Mouse (Mus musculus) liver, embryonic 14.5 days (tissue): ENCODE results near the gene Egfr. TPM values are rescaled to one million over a fixed set of nuclear protein-coding genes. Genes with fewer than 3 reads are reported as not detected.

Source experiments
- ATAC-seq: fragments of 200-750 bp; cut with Nextera tagmentation; 2 replicates; pipeline ENCODE4 v1.8.0; 2017; ENCODE audit warnings: moderate number of reproducible peaks, mild to moderate bottlenecking, moderate library complexity; ENCODE audit not compliant: insufficient read depth
- DNase-seq, 3 experiments: peaks; one replicate each; pipeline ENCODE4 v3.0.0-alpha.2; 2012 to 2013; ENCODE audit warnings: low read depth in 3 of 3, low spot score in 3 of 3
- H3K27ac ChIP-seq: fragments of 300-500 bp; sonication (generic); 2 replicates; pipeline ENCODE4 v1.5.1; 2014; ENCODE audit warnings: moderate library complexity, mild to moderate bottlenecking, control low read depth, inconsistent platforms
- H3K27me3 ChIP-seq: fragments of 300-500 bp; sonication (generic); 2 replicates; pipeline ENCODE4 v1.6.1; 2014; ENCODE audit warnings: mild to moderate bottlenecking, low read length, moderate library complexity; ENCODE audit not compliant: control insufficient read depth, insufficient read depth
- H3K36me3 ChIP-seq: fragments of 300-500 bp; sonication (generic); replicated peaks from 2 replicates; pipeline ENCODE4 v1.6.1; 2014; ENCODE audit warnings: low read depth; ENCODE audit not compliant: control insufficient read depth, insufficient read depth
- H3K4me1 ChIP-seq, 2 experiments: fragments of 200-500 bp in 1 of 2; fragments of 300-500 bp in 1 of 2; sonication (generic) in 1 of 2; replicated peaks; 2 replicates each; pipeline ENCODE4 v1.6.1; 2012 to 2014; ENCODE audit warnings: antibody characterized with exemption in 1 of 2, inconsistent platforms in 1 of 2, low read length in 1 of 2; ENCODE audit not compliant: control insufficient read depth in 2 of 2, insufficient read depth in 2 of 2
- H3K4me2 ChIP-seq: fragments of 300-500 bp; sonication (generic); 2 replicates; pipeline ENCODE4 v1.6.1; 2014; ENCODE audit warnings: low read depth, mild to moderate bottlenecking, control low read depth, moderate library complexity
- H3K4me3 ChIP-seq, 2 experiments: fragments of 200-500 bp in 1 of 2; fragments of 300-500 bp in 1 of 2; sonication (generic) in 1 of 2; 2 replicates each; pipeline ENCODE4 v1.5.1; 2012 to 2014; ENCODE audit warnings: low read depth in 2 of 2, low read length in 2 of 2, mild to moderate bottlenecking in 2 of 2, control low read depth in 1 of 2, inconsistent platforms in 1 of 2, moderate library complexity in 1 of 2; ENCODE audit not compliant: insufficient read depth in 1 of 2
- H3K9ac ChIP-seq: fragments of 300-500 bp; sonication (generic); replicated peaks from 2 replicates; pipeline ENCODE4 v1.6.1; 2014; ENCODE audit warnings: mild to moderate bottlenecking, control low read depth, moderate library complexity
- H3K9me3 ChIP-seq: fragments of 300-500 bp; sonication (generic); 2 replicates; pipeline ENCODE4 v1.6.1; 2016; ENCODE audit warnings: low read length, mixed read lengths; ENCODE audit not compliant: control insufficient read depth
- CTCF ChIP-seq: IDR thresholded peaks from 2 replicates; pipeline ENCODE4 v1.5.1; 2016; ENCODE audit warnings: antibody characterized with exemption, low read depth, control low read depth
- EP300 ChIP-seq: IDR thresholded peaks from 2 replicates; pipeline ENCODE4 v1.6.1; 2016; ENCODE audit warnings: antibody characterized with exemption, low read depth
- WGBS: fragments of 180-500 bp; shearing (Covaris S2); extraction: QIAGEN DNeasy Blood & Tissue Kit; methylation state at CpG from one replicate; pipeline ENCODE4 v1.1.7; 2014; ENCODE audit not compliant: insufficient replicate concordance; 5-methylcytosine and 5-hydroxymethylcytosine counted together
- polyA plus RNA-seq, 2 experiments: library from polyadenylated mRNA; depleted of rRNA in 1 of 2; stranded (reverse) in 1 of 2; unstranded in 1 of 2; fragments of >200 nt; fragmentation: Nextera tagmentation in 1 of 2; extraction: Ambion mirVana in 1 of 2; gene quantifications; 2 replicates each; pipeline versions ENCODE4 v1.2.1 to v1.2.3; 2012 to 2014

Egfr gene
- polyA plus RNA-seq, 2 experiments = 0.46 to 0.53 TPM

DNA sequence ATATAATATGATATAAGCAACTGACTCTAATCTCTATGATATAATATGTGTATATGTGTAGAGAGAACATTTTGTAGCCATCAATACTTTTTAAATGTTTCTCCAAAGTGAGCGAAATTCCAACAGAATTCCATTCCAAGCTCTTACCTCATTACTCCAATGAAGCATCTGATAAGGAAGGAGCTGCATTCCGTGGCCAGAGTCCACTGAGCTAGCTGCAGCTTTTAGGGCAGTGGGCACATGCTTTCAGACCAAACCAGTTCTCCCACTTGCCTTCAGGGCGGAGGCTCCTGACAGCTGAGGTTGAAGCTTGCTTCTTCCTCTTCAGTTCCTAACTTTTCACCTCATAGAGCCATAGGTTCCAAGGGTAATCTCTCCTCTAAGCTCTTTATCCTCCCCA lies 12.8 kb upstream of the Egfr start:
- no peak for DNase-seq
- Histone ChIP-seq H3K27me3 (no peaks in the 10 kb centered on the region), H3K9ac (no peak overlapping the region), H3K27ac (no peak overlapping the region), H3K9me3 (no peaks in the 10 kb centered on the region), H3K4me1 (peaks cover 0 to 4% of the 10 kb centered on the region in 2 experiments; a peak in 1 of 4 replicates), H3K36me3 (no peaks in the 10 kb centered on the region), H3K4me3 (no peak overlapping the region), H3K4me2 (no peak overlapping the region)
- ATAC-seq = no peak
- no peak for TF ChIP-seq CTCF
- TF ChIP-seq EP300 = no peak
- 32% methylated on average over 3 of the region's 3 CpGs for WGBS

DNA sequence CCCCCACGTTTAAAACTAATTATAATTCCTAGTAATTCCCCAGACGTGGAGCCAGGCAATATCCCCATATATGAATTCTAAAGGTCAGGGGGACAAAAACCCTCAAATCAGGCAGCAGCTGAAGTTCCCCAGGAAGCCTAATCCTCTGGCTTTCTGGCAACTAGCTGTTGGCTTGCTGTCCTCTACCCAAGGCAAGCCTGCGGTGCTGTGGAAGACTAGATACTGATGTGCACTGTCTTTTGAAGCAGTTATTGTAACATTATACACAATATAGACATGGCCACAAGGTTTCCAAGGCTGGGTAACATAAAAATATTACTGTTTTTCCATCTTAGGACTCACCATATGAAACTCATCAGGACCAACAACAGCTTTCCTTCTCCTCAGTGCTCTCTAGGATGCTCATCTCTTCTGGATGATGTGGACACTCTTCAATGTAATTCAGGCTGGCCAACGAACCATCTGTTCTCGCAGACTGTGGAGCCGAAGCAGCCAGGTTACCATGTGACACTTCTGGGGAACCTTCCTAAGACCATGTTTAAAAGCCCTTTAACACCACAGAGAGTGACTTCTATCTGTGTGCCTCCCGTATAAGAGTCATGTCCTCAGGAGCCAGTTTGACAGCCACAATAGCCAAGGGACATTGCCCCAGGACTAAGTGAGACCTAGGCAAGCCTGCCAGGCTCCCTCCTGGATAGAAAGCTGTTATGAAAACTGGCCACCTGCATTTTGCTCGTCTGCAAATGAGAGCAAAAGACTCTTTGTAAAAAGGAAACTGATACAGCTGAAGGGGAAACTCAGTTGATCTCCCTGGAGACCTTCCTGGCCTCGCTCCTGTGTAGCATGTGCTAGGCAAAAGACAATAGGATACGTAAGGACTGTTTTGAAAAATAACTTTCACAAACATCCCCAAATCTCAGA lies 11.1 kb upstream of the Egfr start:
- WGBS = 58% methylated on average over 10 of the region's 10 CpGs
- no peak overlapping the region for H3K27ac ChIP-seq
- no peak overlapping the region for H3K4me3 ChIP-seq
- peaks cover 0 to 4% of the 10 kb centered on the region in 2 experiments; a peak in 1 of 4 replicates for H3K4me1 ChIP-seq
- no peaks in the 10 kb centered on the region for H3K27me3 ChIP-seq
- H3K36me3 ChIP-seq = no peaks in the 10 kb centered on the region
- no peak overlapping the region for H3K4me2 ChIP-seq
- TF ChIP-seq CTCF = no peak
- TF ChIP-seq EP300 = no peak
- ATAC-seq (no peak), DNase-seq (no peak)
- H3K9ac ChIP-seq = no peak overlapping the region
- H3K9me3 ChIP-seq = no peaks in the 10 kb centered on the region

DNA sequence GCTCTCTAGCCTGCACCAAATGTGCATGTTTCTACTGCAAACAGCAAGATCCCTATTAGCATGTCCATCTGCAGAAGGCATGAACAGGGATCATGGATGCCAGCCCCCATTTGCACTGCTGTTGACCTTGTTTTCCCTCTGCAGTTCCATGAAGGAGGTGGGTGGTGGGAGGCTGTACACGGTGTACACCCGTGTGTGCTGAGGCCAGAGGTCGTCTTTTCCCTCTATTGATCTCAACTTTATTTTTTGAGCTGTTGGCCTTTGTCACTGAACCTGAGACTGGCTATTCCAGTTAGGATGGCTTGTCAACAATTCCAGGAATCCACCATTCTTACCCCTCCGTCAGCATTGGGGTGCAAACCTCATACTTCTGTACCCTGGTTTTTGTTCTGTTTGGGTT lies 9.8 kb upstream of the Egfr start:
- ATAC-seq (peak; percentile 33; the same call in 1 of the 2 replicates), DNase-seq (no peak)
- no peak overlapping the region for H3K27ac ChIP-seq
- no peaks in the 10 kb centered on the region for H3K27me3 ChIP-seq
- no peaks in the 10 kb centered on the region for H3K36me3 ChIP-seq
- WGBS = 63% methylated on average over 4 of the region's 4 CpGs
- H3K9me3 ChIP-seq = no peaks in the 10 kb centered on the region
- TF ChIP-seq CTCF (no peak), EP300 (no peak)
- no peak overlapping the region for H3K4me3 ChIP-seq
- no peak overlapping the region for H3K4me2 ChIP-seq
- no peak overlapping the region for H3K9ac ChIP-seq
- peaks cover 0 to 4% of the 10 kb centered on the region in 2 experiments; a peak in 1 of 4 replicates for H3K4me1 ChIP-seq

DNA sequence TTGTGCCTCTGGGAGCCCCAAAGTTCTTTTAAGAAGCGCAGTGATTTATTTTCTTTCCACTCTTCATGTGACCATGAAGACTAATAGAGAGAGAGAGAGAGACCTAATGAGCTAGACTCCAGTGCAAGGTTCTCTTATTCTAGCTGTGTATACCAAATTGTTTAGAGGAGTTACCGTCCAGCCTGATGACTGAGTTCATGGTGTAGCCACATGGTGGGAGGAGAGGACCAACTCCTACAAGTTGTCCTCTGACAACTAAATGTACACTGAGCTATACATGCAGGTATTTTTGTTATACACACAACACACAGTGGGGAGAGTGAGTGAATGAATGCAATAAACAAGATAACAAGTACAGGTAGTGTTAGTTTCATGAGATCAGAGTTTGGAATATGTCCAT lies 9.2 kb upstream of the Egfr start:
- Histone ChIP-seq H3K4me2 (no peak overlapping the region), H3K27ac (no peak overlapping the region), H3K9ac (no peak overlapping the region), H3K4me3 (no peak overlapping the region), H3K36me3 (no peaks in the 10 kb centered on the region), H3K9me3 (no peaks in the 10 kb centered on the region), H3K27me3 (no peaks in the 10 kb centered on the region), H3K4me1 (peaks cover 0 to 4% of the 10 kb centered on the region in 2 experiments; a peak in 1 of 4 replicates)
- DNase-seq = no peak
- TF ChIP-seq EP300 (no peak), CTCF (no peak)
- ATAC-seq = no peak
- 71% methylated on average over 2 of the region's 2 CpGs for WGBS

DNA sequence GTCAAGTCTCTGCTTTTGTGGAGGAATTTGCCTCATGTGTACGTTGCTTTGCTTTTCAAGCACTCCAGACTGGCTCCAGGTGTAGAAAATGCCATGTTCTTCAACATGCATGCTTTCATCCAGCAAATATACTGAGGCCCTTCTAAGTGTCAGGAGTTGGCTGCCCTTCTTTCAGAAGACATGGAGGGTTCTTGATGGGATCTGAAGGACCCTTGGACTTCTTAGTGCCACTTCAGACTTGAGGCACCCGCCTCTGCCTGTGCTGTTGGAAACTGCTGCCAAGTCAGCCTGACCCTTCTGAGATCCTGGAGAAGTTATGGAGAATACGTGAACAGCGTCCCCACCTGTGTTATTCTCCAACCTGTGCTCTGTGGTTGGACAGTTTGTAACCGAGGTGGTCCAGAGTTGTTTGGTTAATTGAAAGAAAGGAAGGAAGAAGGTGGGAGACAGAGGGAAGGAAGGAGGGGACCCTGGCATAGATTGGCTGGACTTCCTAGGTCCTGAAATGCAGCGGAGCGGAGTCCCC lies 483 bp upstream of the Egfr start:
- Histone ChIP-seq H3K36me3 (no peaks in the 10 kb centered on the region), H3K4me1 (no peaks in the 10 kb centered on the region), H3K9me3 (no peaks in the 10 kb centered on the region), H3K4me3 (no peak overlapping the region), H3K9ac (no peak overlapping the region), H3K4me2 (peak overlapping the region; percentile 54), H3K27me3 (peaks cover 25% of the 10 kb centered on the region), H3K27ac (no peak overlapping the region)
- DNase-seq = no peak
- TF ChIP-seq EP300 (no peak), CTCF (no peak)
- no peak for ATAC-seq
- WGBS = 27% methylated on average over 7 of the region's 7 CpGs
